Mouse (Mus musculus): Measurements from ENCODE around the gene Gm17334.

Gene Gm17334

DNA sequence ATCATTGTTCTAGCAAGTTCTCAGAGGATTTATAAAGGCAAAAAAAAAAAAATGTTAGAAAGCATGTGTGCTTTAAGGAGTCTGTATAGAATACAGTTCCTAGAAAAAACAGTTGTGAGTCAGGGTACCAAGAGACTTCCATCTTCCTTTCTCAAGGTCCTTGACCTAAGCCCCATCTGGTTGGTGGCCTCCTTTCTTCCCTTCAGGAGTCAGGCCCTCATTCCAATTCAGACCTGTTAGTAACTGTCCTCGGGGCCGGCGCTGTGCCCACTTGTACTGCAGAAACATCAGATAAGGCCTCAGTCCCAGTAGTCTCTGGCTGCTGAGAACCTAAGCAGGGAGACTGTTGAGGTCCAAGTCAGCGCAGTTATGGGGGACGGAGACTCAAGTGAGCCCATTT, at the start of gene Gm17334:
Gm17334 (minus strand) TSS at position 101 of the 400 bp plus-strand sequence.
- ChIA-PET POLR2A (interaction anchor here in 3 of 4 experiments (0.7 to 13.0 kb wide), 9 partner anchors 8 to 1199 kb away, joined by 3 to 183 read pairs (median 5); no protein-coding TSS in a partner anchor), CTCF (interaction anchor here in 2 of 4 experiments (0.6 to 1.0 kb wide), 3 partner anchors 10 to 67 kb away, joined by 3 to 8 read pairs (median 7); no protein-coding TSS in a partner anchor)

DNA sequence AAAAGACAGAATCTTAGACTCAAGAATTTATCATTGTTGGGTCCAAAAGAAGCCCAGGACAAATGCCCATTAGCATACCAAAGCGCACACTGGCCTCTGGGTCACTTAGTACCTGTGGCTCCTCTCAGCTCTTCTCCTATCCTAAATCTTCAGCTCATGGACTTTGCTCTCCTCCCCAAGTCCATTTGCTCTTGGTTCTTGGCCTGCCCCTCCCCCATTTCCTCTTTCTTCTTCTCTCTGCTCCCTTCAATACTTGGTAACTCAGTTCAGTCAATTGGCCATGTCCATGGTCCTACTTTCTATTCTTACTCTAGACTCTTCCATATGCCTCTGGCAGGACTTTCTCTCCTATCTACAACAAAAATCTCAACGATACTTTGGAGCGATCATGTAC, 49.0 kb upstream of the Gm17334 start:
- ChIA-PET POLR2A (interaction anchor here in 2 of 4 experiments (0.8 to 1.1 kb wide), 4 partner anchors 11 to 63 kb away, joined by 3 to 4 read pairs (median 3); no protein-coding TSS in a partner anchor), CTCF (interaction anchor here in 2 of 4 experiments (0.6 to 0.7 kb wide), 3 partner anchors 21 to 1556 kb away, joined by 3 to 11 read pairs (median 4); partner anchors contain the start of gene Slc22a5 (in 1 of the 2))

DNA sequence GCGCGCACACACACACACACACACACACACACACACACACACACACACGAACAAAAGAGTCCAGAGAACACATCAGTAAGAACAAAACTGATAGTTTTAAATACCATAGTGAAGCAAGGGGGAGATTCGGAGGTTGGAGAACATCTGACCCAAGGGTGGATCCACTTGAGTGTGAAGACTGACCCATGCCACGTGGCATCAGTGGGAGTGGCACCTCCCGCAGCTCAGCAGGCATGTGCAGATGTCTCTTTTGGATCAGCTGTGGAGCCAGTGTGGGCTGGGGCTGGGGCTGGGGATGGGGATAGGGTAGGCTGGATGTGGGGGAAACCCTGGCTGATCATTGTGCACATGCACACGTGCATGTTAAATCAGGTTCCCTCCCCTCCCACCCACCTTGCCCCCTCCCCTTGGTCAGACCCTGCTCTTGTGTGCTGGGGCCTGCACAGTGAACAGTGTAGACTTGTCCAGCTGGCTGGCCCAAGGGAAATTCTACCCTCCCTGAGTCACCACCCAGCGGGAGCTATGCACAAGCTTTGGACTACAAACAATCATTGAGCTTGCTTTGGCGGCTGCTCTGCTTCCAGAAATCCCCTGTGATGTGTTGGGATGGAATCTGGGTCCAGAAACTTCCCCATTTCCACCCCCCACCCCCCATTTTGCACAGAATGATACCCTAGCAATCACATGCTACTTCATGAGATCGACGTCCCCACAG, 48.4 kb upstream of the Gm17334 start:
- ChIA-PET POLR2A (interaction anchor here in 2 of 4 experiments (0.8 to 2.4 kb wide), 5 partner anchors 10 to 63 kb away, joined by 3 to 5 read pairs (median 3); no protein-coding TSS in a partner anchor), CTCF (interaction anchor here in 3 of 4 experiments (0.6 to 1.2 kb wide), 5 partner anchors 21 to 1555 kb away, joined by 3 to 11 read pairs (median 4); partner anchors contain the start of gene Slc22a5 (in 1 of the 3))

DNA sequence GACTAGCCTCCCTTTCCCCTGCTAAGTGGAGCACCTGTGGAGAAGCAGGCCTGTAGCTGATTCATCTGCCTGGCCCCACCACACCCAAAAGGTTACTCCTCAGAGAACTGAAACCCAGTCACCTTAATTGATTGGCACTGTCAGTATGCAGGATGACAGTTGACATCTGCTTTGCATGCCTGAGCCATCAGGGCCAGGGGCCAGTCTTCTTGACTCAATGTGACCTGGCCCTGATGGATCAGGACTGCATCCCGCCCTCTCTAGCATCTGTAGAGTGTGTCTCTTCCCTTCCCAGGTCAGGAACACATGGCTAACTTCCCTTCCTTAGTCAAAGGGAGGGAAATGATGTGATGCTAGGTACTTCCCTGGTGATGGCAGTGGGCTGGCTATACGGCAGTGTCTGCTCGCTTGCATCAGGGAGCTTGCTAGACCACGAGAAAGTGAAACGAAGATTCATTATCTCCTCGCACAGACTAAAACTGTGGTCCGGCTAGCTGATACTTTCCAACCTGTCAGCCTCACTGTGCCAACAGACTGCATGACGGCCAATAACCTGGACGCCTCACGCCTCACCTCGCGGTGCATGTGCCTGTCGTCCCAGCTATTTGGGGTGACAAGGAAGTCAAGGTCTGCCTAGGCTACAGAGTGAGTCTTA, 47.7 kb upstream of the Gm17334 start:
- ChIA-PET POLR2A (interaction anchor here in 2 of 4 experiments (0.6 to 2.4 kb wide), 5 partner anchors 18 to 66 kb away, joined by 3 to 6 read pairs (median 3); no protein-coding TSS in a partner anchor), CTCF (interaction anchor here in 3 of 4 experiments (0.6 to 1.2 kb wide), 4 partner anchors 10 to 669 kb away, joined by 3 to 5 read pairs (median 4); no protein-coding TSS in a partner anchor)

DNA sequence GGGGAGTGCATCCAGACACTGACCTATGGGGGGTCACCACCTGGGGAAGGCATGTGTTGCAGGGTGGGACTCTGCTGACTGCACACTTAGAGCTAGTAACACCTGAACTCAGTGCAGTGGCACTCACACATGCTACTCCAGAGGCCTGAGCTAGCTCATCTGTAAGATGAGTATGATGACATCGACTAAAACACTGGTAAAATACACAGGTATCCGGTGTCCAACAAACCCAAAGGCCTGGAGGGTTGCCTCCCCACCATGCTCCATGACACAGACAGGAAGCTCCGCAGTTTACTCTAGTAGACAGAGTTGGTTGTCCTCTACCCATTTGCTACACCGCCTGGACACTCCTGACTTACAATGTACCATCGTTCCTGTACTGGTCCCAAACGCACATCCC, 46.5 kb upstream of the Gm17334 start:
- ChIA-PET CTCF (interaction anchor here (0.6 to 1.2 kb wide), 5 partner anchors 8 to 1267 kb away, joined by 3 to 10 read pairs (median 4); no protein-coding TSS in a partner anchor), POLR2A (interaction anchor here in 2 of 4 experiments (0.6 to 2.4 kb wide), 6 partner anchors 10 to 64 kb away, joined by 3 to 6 read pairs (median 4); no protein-coding TSS in a partner anchor)

DNA sequence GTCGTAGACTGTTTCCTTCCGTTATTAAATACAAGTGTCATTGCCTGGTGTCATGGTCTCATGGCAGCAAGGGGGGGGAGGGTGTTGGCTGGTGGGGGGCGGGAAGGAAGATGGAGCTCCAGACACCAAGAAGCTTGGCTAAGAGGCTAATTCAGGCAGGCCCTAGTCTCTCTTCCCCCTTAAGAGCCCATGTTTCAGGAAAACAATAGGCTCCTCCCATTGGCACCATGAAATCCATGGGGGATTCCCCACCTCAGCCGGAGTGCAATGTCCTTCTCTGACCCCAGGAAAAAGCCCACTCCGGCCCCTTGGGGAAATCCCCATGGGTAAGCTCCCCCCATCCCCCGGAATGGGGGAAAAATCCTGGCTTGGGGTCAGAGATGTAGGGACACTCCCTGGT, 45.8 kb upstream of the Gm17334 start:
- POLR2A ChIA-PET, result interaction anchor here in 2 of 4 experiments (0.6 to 2.4 kb wide), 5 partner anchors 10 to 50 kb away, joined by 3 to 6 read pairs (median 4); no protein-coding TSS in a partner anchor
- CTCF ChIA-PET, result interaction anchor here in 3 of 4 experiments (0.6 to 1.2 kb wide), 3 partner anchors 81 to 1267 kb away, joined by 3 to 10 read pairs (median 7); no protein-coding TSS in a partner anchor

DNA sequence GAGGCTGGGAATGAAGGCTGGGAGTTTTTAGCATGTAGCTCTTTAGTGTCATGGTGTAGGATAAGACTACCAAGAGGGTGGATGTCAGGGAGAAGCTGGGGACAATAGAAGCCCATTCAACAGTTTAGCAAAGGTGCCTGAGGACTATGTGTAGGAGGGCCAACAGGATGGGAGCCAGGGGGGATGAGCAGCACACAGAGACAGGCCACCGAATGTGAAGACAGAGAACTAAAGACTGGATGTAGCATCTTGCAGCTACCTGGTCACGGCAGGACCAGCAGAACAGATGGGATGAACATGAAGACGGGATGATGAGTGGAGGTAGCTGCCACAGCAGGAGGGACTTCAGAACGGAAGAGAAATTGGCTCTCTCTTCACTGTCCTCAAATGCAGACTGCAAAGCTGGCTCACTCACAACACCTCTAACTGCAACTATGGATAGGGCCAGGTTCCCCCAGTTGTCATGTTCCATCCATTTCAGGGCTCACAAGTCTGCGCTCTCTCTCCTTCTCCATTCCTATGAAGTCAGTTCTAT, 43.9 kb upstream of the Gm17334 start:
- POLR2A ChIA-PET, result interaction anchor here in 1 of 4 experiments (0.7 to 2.0 kb wide), 4 partner anchors 14 to 110 kb away, joined by 3 to 5 read pairs (median 4); partner anchors contain the start of gene Rad50
- CTCF ChIA-PET, result interaction anchor here in 1 of 4 experiments (0.7 to 1.2 kb wide), 2 partner anchors 80 to 351 kb away, joined by 3 to 4 read pairs; no protein-coding TSS in a partner anchor

DNA sequence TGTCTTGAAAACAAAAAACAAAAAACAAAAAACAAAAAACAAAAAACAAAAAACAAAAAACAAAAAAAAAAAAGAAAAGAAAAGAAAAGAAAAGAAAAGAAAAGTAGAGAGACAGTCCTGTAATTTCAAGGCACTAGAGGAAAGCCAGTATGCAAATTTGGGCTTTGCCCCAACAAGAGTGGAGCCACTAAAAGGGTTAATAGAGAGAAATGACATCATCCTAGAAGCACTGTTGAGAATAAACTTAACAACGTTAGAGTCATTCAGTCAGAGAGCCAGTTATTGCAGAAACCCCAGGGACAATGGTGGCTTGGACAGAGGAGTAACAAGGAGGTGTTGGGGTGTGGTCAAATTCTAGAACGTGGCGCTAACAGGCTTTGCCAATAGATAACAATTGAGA, 41.8 kb upstream of the Gm17334 start:
- POLR2A ChIA-PET, result no interaction called here
- CTCF ChIA-PET, result no interaction called here

DNA sequence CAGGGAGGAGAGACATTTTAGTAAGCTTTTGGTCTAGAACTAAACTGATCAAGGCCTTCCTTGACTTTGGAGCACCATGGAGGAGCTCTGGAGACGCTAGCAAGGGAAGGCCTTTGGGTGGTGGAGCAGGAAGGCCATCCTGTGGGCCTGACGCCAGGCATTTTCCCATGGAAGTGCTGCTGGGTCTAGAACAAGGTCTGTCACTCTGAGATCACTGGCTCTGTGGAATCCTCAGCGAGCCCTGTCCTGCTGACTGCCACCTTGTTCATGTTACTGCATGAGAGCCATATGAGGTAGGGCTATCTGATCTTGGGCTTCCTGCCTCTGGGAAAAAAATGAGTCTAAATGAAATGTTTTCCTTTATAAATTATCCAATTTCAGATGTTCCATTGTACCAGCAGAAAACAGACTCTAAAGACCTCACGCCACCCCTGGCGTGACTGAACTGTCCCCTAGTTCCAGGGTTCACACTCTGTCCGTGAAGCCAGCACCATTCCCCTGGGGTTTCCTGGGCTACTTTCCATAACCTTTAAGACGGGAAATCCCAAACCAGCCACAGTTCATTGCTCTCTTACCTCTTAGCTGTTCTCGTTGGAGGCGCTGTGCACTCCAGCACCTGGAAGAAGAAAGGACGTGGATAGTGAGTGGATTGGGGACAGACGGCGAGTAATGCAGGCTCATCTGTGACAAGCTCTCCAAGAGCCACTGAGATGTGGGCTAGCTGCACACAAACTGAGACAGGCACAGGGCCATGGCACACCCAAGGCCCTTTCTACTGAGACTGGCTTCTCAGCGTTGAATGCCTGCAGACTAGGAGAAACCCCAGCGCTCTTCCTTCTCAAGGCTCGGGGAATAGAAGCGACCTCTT, 40.2 kb upstream of the Gm17334 start:
- ChIA-PET CTCF (interaction anchor here in 2 of 4 experiments (0.6 to 0.7 kb wide), 2 partner anchors 51 to 521 kb away, joined by 3 to 4 read pairs; no protein-coding TSS in a partner anchor), POLR2A (interaction anchor here in 1 of 4 experiments (0.6 to 1.5 kb wide), 2 partner anchors 10 to 21 kb away, joined by 3 to 9 read pairs; no protein-coding TSS in a partner anchor)

DNA sequence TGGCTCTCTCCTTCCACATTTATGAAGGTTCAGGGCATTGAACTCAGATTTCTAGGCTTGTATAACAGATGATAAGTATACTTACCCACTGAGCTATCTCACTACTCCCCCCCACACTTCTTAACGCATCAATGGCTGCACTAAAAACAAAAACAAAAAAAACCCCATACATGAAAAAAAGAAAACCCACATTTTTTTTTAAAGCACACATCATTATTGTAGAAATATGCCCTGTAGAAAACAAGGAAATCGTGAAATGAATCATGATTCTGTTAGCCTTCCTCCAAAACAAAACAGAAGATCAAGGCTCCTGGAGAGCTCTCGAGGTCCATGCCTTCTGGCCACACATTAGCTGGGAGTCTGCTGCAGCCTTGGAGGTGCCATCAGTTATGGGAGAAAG, 38.3 kb upstream of the Gm17334 start:
- POLR2A ChIA-PET, result interaction anchor here in 2 of 4 experiments (0.6 to 2.3 kb wide), 6 partner anchors 10 to 67 kb away, joined by 3 to 8 read pairs (median 3); partner anchors contain the start of gene Irf1 (in 1 of the 2)
- CTCF ChIA-PET, result interaction anchor here in 2 of 4 experiments (0.5 to 1.2 kb wide), 3 partner anchors 9 to 588 kb away, joined by 3 read pairs; no protein-coding TSS in a partner anchor

DNA sequence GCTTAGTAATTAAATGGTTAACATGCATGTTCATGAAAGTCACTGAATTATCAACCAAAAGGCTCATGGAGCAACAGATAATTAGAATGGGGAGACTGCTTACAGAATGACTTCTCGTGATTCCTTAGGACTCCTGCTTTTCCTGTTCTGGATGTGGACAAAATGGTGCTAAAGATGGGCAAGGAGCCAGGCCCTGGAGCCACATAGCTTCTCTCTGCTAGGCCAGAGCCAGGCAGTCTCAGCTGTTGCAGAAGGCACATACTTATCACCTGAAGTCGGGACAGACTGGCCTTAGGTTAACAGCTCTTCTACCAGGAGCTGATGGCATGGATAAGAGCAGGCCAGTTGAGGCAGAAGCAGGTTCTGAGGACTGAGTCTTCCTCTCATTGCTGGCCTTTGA, 37.8 kb upstream of the Gm17334 start:
- CTCF ChIA-PET, result interaction anchor here in 2 of 4 experiments (0.5 to 1.2 kb wide), 3 partner anchors 9 to 588 kb away, joined by 3 read pairs; no protein-coding TSS in a partner anchor
- POLR2A ChIA-PET, result interaction anchor here in 2 of 4 experiments (0.9 to 2.3 kb wide), 6 partner anchors 11 to 67 kb away, joined by 3 to 8 read pairs (median 3); partner anchors contain the start of gene Irf1 (in 1 of the 2)

DNA sequence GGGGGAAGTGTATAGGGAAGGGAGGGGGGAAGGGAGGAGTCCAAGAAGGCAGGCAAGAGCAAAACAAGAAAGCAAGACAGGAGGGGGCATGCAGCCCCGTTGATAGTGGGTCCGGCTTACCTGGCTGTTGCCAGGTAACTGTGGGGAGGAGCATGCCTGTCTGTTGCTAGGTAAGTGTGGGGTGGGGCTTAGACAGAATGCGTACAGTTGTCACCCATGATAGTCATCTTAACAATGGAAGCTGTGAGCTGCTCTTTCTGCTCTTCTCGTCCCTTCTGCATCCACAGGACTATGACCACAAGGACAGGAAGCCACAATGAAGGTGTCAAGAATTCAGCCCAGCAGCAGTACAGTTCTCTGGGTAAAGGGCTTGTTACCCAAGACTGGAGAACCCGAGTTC, 37.2 kb upstream of the Gm17334 start:
- POLR2A ChIA-PET, result interaction anchor here in 2 of 4 experiments (0.5 to 2.3 kb wide), 9 partner anchors 9 to 367 kb away, joined by 3 to 8 read pairs (median 4); partner anchors contain the start of gene Irf1 (in 1 of the 2)

DNA sequence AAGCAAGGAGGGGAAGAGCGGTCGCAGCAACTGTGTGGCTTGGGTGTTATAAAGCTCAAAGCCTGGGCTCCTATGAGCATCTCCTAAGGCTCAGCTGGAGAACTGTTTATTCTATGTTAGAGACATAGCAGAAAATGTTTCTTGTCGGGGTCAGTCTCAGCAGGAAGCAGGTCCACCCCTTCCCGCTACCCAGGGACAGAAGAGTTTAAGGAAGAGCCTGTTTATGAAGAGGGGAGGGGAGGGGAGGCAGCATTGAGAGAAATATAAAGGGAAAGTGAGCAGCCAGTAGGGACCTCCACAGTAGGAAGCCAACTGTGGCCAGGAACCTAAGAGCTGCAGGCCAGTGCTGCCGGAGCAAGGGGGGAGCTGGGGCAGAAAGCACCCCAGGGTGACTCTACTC, 36.4 kb upstream of the Gm17334 start:
- POLR2A ChIA-PET, result interaction anchor here in 1 of 4 experiments (0.8 to 1.9 kb wide), 4 partner anchors 9 to 29 kb away, joined by 3 to 5 read pairs (median 4); no protein-coding TSS in a partner anchor
- CTCF ChIA-PET, result no interaction called here

More for the DNA sequence above, 37.2 kb upstream of the Gm17334 start:
- CTCF ChIA-PET, result no interaction called here

DNA sequence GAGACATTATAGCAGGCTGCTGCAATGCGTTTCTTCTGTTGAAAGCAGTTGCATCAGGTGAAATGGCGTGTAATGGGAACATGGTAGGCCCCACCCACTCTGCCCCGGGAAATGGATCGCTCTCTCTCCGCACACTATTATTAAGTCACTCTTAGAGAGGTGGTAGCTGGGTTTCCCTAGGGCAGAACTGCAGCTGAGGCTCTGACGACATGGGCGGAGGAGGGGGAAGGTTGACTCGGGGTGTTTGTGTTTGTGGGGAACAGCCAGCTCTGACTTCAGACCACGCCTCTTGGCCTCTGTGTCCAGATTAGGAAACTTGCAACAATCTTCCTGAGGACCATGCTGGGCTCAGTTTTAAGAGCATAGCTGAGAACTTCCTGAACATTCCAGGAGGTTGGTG, 32.8 kb upstream of the Gm17334 start:
- POLR2A ChIA-PET, result interaction anchor here in 2 of 4 experiments (1.1 to 5.2 kb wide), 2 partner anchors 21 to 43 kb away, joined by 5 to 44 read pairs; no protein-coding TSS in a partner anchor
- CTCF ChIA-PET, result no interaction called here

DNA sequence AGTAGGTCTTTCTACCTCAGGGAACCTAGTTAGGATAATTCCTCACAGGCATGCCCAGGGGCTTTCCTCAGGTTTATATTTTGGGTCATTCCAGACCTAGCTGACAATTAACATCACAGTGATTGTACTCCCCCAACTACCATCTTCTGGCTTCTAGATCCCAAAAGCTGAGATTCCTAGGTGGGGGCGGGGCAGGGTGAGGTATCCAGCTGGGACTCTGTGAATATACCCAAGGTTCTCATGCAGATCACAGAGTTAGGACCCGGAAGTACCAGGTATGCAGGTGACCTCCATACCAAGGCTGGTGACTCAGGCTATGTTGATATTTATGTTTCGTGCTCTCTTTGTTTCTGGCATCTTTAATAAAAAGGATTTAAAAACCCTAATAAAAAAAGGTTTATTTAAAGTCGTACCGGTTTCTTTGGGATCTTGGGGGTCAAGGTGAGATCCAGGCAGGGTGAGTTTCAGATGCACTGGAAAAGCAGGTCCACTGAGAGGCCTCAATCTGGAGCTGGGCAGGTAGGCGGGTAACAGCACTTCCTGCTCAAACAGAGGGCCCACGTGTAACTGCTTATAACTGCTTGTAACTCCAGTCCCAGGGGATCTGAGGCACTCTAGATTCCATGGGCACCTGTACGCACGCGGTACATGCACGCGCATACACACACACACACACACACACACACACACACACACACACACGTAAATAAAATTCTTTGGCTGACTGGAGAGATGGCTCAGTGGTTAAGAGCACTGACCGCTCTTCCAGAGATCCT, 31.8 kb upstream of the Gm17334 start:
- CTCF ChIA-PET, result interaction anchor here in 3 of 4 experiments (0.5 to 1.1 kb wide), 3 partner anchors 8 to 69 kb away, joined by 3 to 4 read pairs (median 4); no protein-coding TSS in a partner anchor
- POLR2A ChIA-PET, result interaction anchor here (0.9 to 5.2 kb wide), 23 partner anchors 8 to 48 kb away, joined by 3 to 44 read pairs (median 7); partner anchors contain the start of gene Irf1 (in 2 of the 4)

DNA sequence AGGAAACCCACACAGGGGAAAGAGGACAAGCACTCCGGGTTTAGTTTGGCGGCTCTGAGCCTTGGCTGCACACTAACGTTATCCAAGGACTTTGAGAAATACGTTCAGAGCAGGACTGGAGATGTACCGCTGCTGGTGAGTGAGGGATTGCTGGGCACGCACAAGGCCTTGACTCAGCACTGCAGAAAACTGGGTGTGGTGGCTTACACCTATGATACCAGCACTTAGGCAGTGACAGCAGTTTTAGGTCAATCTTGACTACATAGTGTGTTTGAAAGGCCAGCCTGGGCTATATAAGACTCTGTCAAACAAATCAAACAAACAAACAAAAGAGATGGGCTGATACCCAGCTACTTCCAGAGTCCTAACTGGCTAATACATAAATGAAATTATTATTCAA, 30.5 kb upstream of the Gm17334 start:
- ChIA-PET CTCF (interaction anchor here in 2 of 4 experiments (0.9 to 1.1 kb wide), 2 partner anchors 66 to 68 kb away, joined by 3 to 4 read pairs; no protein-coding TSS in a partner anchor), POLR2A (interaction anchor here in 3 of 4 experiments (0.5 to 5.2 kb wide), 27 partner anchors 8 to 373 kb away, joined by 3 to 44 read pairs (median 5); partner anchors contain the start of genes Irf1 (in 3 of the 3) and Uqcrq (in 1 of the 3))
